Mouse (Mus musculus): ENCODE results near the gene Il17ra. TPM values are rescaled to one million over a fixed set of nuclear protein-coding genes. Genes with fewer than 3 reads are reported as not detected.

Gene Il17ra
- polyA plus RNA-seq, 1 experiment from 2014 or later, result 4.0 TPM

DNA sequence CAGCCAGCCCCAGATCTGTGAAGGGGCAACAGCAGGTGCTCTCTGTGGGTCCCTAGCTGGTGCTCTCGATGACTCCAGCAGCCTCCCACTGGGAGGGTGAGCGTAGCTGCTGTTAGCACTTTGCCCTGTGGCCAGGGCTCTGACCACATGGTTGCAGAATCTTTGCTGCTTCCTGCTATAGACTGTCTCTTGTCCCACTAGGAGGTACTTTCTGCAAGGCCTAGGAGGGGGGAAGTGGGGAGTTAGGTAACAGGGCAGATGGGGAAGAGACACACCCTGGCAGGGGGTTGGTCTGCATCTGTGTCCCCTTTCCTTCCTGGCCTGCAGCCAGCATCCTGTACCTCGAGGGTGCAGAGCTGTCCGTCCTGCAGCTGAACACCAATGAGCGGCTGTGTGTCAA is 10.4 kb downstream of the Il17ra start:
- Histone ChIP-seq H3K9ac (replicated peaks) (no peak overlapping the region), H3K36me3 (no peaks in the 10 kb centered on the region), H3K4me1 (peaks cover 27% of the 10 kb centered on the region), H3K4me3 (replicated peaks) (no peak overlapping the region), H3K27me3 (replicated peaks) (no peaks in the 10 kb centered on the region), H3K9me3 (replicated peaks) (no peaks in the 10 kb centered on the region), H3K27ac (replicated peaks) (0 out of 2 replicates have a peak overlapping the region, but pooled peaks have one; percentile 69), H3K4me2 (peak overlapping the region; percentile 30; the same call in 1 of the 2 replicates)
- ATAC-seq (ENCODE audit: low FRiP score), result no peak
- 17% methylated on average over 5 of the region's 5 CpGs for WGBS

DNA sequence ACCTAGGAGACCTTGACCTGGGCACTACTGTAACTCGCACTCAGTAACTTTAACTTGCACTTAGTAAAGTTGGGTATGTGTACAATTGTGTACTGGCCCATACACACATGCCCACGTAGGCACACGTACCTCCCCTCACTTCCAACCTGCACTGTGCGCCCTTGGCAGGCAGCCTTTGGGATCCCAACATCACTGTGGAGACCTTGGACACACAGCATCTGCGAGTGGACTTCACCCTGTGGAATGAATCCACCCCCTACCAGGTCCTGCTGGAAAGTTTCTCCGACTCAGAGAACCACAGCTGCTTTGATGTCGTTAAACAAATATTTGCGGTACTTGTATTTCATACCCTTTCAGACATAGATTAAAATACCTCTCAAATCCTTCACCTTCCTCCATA is 12.2 kb downstream of the Il17ra start:
- H3K9me3 ChIP-seq (replicated peaks), result no peaks in the 10 kb centered on the region
- H3K4me2 ChIP-seq, result no peak overlapping the region
- H3K27ac ChIP-seq (replicated peaks), result no peak overlapping the region
- WGBS, result 86% methylated on average over 8 of the region's 8 CpGs
- H3K36me3 ChIP-seq, result no peaks in the 10 kb centered on the region
- H3K9ac ChIP-seq (replicated peaks), result no peak overlapping the region
- H3K4me3 ChIP-seq (replicated peaks), result no peak overlapping the region
- peaks cover 27% of the 10 kb centered on the region for H3K4me1 ChIP-seq
- no peak for ATAC-seq (ENCODE audit: low FRiP score)
- H3K27me3 ChIP-seq (replicated peaks), result no peaks in the 10 kb centered on the region

DNA sequence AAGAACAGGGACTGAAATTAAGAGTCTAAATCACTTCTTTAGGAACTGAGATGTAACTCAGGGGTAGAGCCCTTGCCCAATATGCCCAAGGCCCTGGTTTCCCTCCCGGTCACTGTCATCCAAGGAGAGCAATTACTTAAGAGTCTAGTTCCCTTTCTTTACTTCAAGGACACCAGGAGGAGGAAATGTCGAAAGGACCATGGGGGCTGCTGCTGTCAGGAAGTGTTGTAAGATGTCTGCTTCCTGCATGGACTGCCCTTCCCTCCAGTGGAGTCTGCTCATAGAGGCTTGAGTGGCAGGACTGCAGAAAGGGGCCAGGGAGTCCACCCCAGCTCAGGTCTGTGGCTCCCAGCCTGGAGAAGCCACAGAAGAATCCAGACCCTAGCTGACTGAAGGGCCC is 16.3 kb downstream of the Il17ra start:
- Histone ChIP-seq H3K4me1 (peaks cover 3% of the 10 kb centered on the region; the same call in 1 of the 2 replicates), H3K27me3 (replicated peaks) (no peaks in the 10 kb centered on the region), H3K9me3 (replicated peaks) (no peaks in the 10 kb centered on the region), H3K4me3 (replicated peaks) (no peak overlapping the region), H3K9ac (replicated peaks) (no peak overlapping the region), H3K27ac (replicated peaks) (no peak overlapping the region), H3K36me3 (peaks cover 8% of the 10 kb centered on the region), H3K4me2 (no peak overlapping the region)
- ATAC-seq (ENCODE audit: low FRiP score), result no peak
- WGBS, result 92% methylated on average over 2 of the region's 2 CpGs

DNA sequence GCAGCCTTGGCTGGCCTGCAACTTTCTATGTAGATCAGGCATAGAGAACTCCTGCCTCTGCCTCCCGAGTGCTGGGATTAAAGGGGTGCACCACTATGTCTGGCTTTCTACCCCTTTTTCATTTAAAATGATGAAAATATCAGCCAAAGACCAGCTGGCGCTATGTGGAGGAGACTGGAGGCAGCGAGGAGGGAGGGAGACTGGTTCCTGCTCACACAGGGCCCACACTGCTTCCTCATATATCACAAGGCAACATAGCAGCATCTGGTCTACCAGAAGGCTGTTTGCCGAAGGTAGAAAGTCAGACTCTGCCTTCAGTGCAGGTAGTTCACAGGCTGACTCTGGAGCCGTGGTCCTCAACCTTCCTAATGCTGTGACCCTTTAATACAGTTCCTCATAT is 17.3 kb downstream of the Il17ra start:
- Histone ChIP-seq H3K9me3 (replicated peaks) (no peaks in the 10 kb centered on the region), H3K36me3 (peaks cover 8% of the 10 kb centered on the region)
- WGBS, result 88% methylated on average over 5 of the region's 5 CpGs

DNA sequence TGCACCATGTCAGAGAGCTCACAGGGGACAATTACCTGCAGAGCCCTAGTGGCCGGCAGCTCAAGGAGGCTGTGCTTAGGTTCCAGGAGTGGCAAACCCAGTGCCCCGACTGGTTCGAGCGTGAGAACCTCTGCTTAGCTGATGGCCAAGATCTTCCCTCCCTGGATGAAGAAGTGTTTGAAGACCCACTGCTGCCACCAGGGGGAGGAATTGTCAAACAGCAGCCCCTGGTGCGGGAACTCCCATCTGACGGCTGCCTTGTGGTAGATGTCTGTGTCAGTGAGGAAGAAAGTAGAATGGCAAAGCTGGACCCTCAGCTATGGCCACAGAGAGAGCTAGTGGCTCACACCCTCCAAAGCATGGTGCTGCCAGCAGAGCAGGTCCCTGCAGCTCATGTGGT is 18.5 kb downstream of the Il17ra start:
- Histone ChIP-seq H3K27ac (replicated peaks) (no peak overlapping the region), H3K4me2 (no peak overlapping the region), H3K27me3 (replicated peaks) (no peaks in the 10 kb centered on the region), H3K9ac (replicated peaks) (no peak overlapping the region), H3K4me1 (peaks cover 3% of the 10 kb centered on the region; the same call in 1 of the 2 replicates), H3K9me3 (replicated peaks) (no peaks in the 10 kb centered on the region), H3K36me3 (peaks cover 8% of the 10 kb centered on the region), H3K4me3 (replicated peaks) (no peak overlapping the region)
- WGBS, result 91% methylated on average over 6 of the region's 6 CpGs
- ATAC-seq (ENCODE audit: low FRiP score), result no peak

More for the DNA sequence above, 17.3 kb downstream of the Il17ra start:
- Histone ChIP-seq H3K4me1 (peaks cover 3% of the 10 kb centered on the region; the same call in 1 of the 2 replicates), H3K9ac (replicated peaks) (no peak overlapping the region), H3K27ac (replicated peaks) (no peak overlapping the region), H3K4me2 (no peak overlapping the region), H3K4me3 (replicated peaks) (no peak overlapping the region), H3K27me3 (replicated peaks) (no peaks in the 10 kb centered on the region)
- no peak for ATAC-seq (ENCODE audit: low FRiP score)

DNA sequence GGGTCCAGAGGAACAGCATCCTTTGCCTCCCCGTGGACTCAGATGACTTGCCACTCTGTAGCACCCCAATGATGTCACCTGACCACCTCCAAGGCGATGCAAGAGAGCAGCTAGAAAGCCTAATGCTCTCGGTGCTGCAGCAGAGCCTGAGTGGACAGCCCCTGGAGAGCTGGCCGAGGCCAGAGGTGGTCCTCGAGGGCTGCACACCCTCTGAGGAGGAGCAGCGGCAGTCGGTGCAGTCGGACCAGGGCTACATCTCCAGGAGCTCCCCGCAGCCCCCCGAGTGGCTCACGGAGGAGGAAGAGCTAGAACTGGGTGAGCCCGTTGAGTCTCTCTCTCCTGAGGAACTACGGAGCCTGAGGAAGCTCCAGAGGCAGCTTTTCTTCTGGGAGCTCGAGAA is 19.0 kb downstream of the Il17ra start:
- Histone ChIP-seq H3K9me3 (replicated peaks) (no peaks in the 10 kb centered on the region), H3K4me2 (no peak overlapping the region), H3K4me1 (peaks cover 3% of the 10 kb centered on the region; the same call in 1 of the 2 replicates), H3K4me3 (replicated peaks) (no peak overlapping the region), H3K27ac (replicated peaks) (no peak overlapping the region), H3K9ac (replicated peaks) (no peak overlapping the region), H3K27me3 (replicated peaks) (no peaks in the 10 kb centered on the region), H3K36me3 (peaks cover 8% of the 10 kb centered on the region)
- 95% methylated on average over 14 of the region's 14 CpGs for WGBS
- no peak for ATAC-seq (ENCODE audit: low FRiP score)

DNA sequence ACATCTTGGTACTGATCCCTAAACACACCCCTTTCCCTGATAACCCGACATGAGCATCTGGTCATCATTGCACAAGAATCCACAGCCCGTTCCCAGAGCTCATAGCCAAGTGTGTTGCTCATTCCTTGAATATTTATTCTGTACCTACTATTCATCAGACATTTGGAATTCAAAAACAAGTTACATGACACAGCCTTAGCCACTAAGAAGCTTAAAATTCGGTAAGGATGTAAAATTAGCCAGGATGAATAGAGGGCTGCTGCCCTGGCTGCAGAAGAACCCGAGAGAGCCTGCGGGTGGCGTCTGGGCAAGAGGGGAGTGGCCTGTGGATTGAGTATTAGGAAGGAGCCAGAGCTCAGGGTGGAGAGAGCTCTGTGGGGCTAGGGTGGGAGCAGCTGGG is 19.7 kb downstream of the Il17ra start:
- ATAC-seq (ENCODE audit: low FRiP score), result no peak
- Histone ChIP-seq H3K27me3 (replicated peaks) (no peaks in the 10 kb centered on the region), H3K4me1 (peaks cover 3% of the 10 kb centered on the region; the same call in 1 of the 2 replicates), H3K27ac (replicated peaks) (no peak overlapping the region), H3K4me2 (no peak overlapping the region), H3K36me3 (peaks cover 8% of the 10 kb centered on the region), H3K4me3 (replicated peaks) (no peak overlapping the region), H3K9ac (replicated peaks) (no peak overlapping the region), H3K9me3 (replicated peaks) (no peaks in the 10 kb centered on the region)
- WGBS, result 49% methylated on average over 6 of the region's 6 CpGs

DNA sequence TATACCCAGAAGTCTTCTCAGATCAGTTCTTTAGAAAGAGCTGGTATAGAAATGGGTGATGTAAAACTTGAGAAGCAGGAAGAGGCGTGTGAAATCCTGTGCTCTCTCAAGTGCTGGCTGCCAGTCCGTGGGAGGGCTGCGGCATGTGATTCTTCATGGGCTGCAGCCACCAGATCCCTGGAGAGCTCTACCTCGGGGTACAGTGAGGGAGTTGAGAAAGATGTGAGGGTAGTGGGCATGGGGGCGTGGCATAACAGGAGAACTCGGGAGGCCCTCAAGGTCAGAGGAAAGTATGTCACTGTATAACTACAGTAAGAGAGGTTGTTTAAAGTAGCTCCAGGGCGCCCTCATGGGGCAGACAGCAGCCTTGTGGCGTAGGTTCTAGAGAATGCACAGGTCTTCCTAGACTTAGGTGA is 20.2 kb downstream of the Il17ra start:
- H3K9ac ChIP-seq (replicated peaks), result no peak overlapping the region
- H3K36me3 ChIP-seq, result peaks cover 8% of the 10 kb centered on the region
- H3K4me2 ChIP-seq, result no peak overlapping the region
- H3K4me1 ChIP-seq, result peaks cover 3% of the 10 kb centered on the region; the same call in 1 of the 2 replicates
- no peak overlapping the region for H3K27ac ChIP-seq (replicated peaks)
- no peak overlapping the region for H3K4me3 ChIP-seq (replicated peaks)
- H3K27me3 ChIP-seq (replicated peaks), result no peaks in the 10 kb centered on the region
- ATAC-seq (ENCODE audit: low FRiP score), result no peak
- no peaks in the 10 kb centered on the region for H3K9me3 ChIP-seq (replicated peaks)
- WGBS, result 38% methylated on average over 8 of the region's 8 CpGs

DNA sequence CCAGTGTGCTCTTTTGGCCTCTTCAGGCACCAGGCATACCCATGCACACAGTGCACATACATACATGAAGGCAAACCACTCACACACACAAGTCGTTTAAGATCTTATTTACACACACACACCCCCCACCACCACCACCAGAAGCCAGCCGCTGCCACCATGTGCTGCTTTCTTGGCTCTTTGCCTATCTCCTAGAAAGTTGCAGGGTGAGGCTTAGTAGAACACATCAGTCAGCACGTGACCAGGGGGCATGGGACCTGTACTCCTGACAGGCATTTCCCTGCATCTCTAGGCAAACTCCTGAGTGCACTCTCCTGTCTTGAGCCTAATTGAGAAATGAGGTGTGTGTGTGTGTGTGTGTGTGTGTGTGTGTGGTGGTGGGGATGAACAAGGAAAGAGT is 22.0 kb downstream of the Il17ra start:
- H3K27me3 ChIP-seq (replicated peaks), result no peaks in the 10 kb centered on the region
- 68% methylated on average over 3 of the region's 3 CpGs for WGBS
- no peak for ATAC-seq (ENCODE audit: low FRiP score)

DNA sequence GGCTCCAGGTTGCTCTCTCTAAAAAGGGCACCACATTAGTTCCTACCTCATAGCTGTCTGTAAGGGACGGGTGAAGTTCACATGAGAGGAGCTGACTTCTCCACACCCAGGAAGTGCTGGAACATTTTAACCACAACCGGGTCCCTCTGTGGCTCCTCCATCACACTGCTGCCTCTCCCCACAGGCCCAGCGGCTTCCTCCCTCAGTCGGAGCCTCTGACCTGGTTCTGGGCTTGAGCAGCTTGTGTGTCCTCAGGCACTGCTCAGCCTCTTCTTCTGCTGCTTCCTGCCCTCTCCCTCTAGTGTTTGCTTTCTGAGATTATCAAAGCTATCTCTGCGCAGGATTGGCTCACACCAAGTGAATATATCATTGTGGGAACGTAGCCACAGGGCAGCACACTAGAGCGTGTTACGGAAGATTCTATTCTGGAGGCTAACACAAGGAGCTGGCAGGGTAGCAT is 23.0 kb downstream of the Il17ra start:
- H3K36me3 ChIP-seq, result peaks cover 3% of the 10 kb centered on the region
- H3K4me1 ChIP-seq, result peaks cover 25% of the 10 kb centered on the region
- H3K9me3 ChIP-seq (replicated peaks), result no peaks in the 10 kb centered on the region
- H3K9ac ChIP-seq (replicated peaks), result no peak overlapping the region
- no peak overlapping the region for H3K4me2 ChIP-seq
- ATAC-seq (ENCODE audit: low FRiP score), result no peak
- H3K27ac ChIP-seq (replicated peaks), result no peak overlapping the region
- 74% methylated on average over 8 of the region's 8 CpGs for WGBS
- no peaks in the 10 kb centered on the region for H3K27me3 ChIP-seq (replicated peaks)
- H3K4me3 ChIP-seq (replicated peaks), result no peak overlapping the region

More for the DNA sequence above, 22.0 kb downstream of the Il17ra start:
- H3K9ac ChIP-seq (replicated peaks), result no peak overlapping the region
- no peak overlapping the region for H3K4me2 ChIP-seq
- H3K36me3 ChIP-seq, result peaks cover 8% of the 10 kb centered on the region
- no peak overlapping the region for H3K4me3 ChIP-seq (replicated peaks)
- H3K4me1 ChIP-seq, result peaks cover 15% of the 10 kb centered on the region
- H3K27ac ChIP-seq (replicated peaks), result no peak overlapping the region
- no peaks in the 10 kb centered on the region for H3K9me3 ChIP-seq (replicated peaks)

DNA sequence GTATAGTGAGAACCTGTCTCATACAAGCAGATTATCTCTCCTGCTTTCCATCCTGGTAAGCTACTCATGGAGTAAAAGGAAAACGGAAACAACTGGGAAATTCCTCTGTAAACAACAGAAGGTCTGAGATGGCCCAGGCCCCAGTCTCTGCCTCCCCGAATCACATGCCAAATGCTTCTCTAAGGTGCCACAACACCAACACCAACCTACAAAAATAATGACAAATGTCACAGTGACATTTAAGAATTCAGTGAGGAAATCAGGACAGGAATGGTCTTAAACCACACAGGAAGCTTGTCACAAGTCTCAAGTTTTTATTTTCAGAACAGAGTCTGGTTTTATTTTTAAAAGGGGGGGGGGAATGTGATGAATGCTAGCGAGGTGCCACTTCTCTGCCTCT is 25.6 kb downstream of the Il17ra start:
- Histone ChIP-seq H3K4me3 (replicated peaks) (no peak overlapping the region), H3K27ac (replicated peaks) (no peak overlapping the region), H3K4me1 (peaks cover 41% of the 10 kb centered on the region), H3K36me3 (no peaks in the 10 kb centered on the region), H3K9me3 (replicated peaks) (no peaks in the 10 kb centered on the region), H3K27me3 (replicated peaks) (no peaks in the 10 kb centered on the region), H3K4me2 (no peak overlapping the region), H3K9ac (replicated peaks) (no peak overlapping the region)
- ATAC-seq (ENCODE audit: low FRiP score), result no peak
- 81% methylated on average over 3 of the region's 3 CpGs for WGBS

DNA sequence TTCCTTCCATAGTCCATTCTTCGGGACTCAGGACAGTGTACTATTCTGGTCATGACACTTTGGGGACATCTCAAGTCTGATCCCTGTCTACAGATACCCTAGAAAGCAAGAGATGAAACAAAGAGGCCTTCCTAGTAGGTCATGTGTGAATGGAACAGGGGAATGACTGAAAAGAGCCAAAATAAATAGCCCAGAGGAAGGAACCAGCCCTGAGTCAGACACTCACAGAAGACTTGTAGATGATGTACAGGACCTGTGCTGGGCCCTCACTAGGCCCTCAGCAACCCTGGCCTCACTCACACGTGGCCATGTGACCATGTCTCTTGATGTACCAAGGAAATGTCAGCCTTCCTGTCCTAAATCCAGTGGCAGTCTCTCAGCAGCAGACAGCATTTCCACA is 26.4 kb downstream of the Il17ra start:
- Histone ChIP-seq H3K9me3 (replicated peaks) (no peaks in the 10 kb centered on the region), H3K4me2 (peak overlapping the region; percentile 78), H3K4me3 (replicated peaks) (no peak overlapping the region), H3K27me3 (replicated peaks) (no peaks in the 10 kb centered on the region), H3K36me3 (no peaks in the 10 kb centered on the region), H3K27ac (replicated peaks) (no peak overlapping the region; the same call in 1 of the 2 replicates), H3K9ac (replicated peaks) (no peak overlapping the region), H3K4me1 (peaks cover 46% of the 10 kb centered on the region)
- no peak for ATAC-seq (ENCODE audit: low FRiP score)
- 60% methylated on average over 2 of the region's 2 CpGs for WGBS
